Mouse (Mus musculus): Measurements from ENCODE around the gene Cnih4.

Cnih4 gene

DNA sequence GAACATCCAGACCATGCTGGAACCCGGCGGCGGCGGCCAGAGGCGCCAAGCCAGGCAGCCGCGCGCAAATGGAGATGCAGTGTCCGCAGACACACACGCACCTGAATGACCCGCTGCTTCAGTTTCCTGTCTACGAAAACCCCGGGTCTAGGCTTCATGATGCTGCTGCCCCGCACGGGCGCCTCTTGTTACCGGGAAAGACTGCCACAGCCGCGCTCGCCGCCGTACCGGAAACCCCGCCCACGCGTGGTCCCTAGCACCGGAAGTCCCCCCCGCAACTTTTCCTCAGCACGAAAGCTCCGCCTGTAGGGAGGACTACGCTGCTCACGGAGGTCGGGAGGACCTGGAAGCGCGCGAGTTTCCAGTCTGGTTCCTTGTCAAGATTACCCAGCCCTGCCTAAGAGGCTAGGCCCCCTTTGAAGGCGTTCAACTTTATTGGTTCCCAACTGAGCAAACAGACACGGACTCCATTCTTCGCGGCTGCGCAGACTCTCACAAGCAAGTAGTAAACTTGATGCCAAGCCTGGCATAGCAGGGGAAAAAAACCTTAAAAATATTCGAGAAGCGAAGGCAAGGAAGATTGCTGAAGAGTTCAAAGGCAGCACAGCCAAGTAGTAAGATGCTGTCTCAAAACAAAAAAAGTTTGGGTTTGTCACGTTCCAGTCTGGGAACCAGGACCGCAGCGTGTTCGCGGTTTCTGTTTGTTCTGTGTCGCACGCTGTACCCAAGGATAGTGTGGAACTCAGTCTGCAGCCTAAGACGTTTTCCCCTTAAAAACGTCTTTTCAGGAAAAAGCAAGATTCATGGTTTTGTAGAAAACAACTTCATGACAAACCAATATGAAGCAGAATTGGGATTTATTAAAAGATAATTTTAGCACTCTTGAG is at the start of gene Cnih4, which contains the start of gene Nvl:
Gene Cnih4 (plus strand): TSS at position 744 of the 887 bp plus-strand sequence.
Gene Nvl (minus strand): TSS at position 255 of the 887 bp plus-strand sequence.
- peak; percentile 98 for DNase-seq (ENCODE audit: low read depth, low spot score)

DNA sequence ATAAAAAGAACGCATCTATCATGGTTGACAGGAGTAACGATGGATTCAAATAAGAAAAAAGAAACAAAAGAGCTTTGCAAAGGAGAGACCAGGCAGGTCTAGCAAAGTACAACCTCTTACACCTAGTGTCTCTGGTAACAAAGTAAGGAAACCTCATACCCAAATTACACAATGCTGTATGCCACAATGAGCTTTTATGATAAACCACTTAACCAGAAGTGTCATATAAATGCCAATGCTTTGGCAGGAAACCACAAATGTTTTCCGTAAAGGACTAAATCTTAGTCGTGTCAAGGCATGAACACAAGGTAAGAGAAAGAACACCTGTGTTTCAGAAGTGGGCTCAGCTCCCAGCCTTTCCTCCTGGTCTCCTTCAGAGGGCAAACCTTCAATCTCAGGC is 27.4 kb upstream of the Cnih4 start:
- no peak for DNase-seq (ENCODE audit: low read depth, low spot score)

DNA sequence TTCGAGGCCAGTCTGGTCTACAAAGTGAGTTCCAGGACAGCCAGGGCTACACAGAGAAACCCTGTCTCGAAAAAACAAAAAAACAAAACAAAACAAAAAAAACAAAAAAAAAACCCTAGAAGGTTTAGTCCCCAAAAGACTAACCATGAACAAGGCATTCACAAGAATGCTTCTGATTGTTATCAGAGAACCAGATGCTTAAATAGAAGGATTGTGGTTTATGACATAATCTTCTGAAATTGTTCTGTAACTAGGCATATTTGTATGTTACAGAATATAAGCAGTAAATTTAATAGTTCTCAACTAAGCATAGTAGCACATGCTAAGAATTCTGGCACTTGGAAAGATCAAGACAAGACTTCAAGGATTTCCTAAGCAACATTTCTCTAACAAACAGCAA is 20.3 kb upstream of the Cnih4 start:
- DNase-seq (ENCODE audit: low read depth, low spot score), result no peak

DNA sequence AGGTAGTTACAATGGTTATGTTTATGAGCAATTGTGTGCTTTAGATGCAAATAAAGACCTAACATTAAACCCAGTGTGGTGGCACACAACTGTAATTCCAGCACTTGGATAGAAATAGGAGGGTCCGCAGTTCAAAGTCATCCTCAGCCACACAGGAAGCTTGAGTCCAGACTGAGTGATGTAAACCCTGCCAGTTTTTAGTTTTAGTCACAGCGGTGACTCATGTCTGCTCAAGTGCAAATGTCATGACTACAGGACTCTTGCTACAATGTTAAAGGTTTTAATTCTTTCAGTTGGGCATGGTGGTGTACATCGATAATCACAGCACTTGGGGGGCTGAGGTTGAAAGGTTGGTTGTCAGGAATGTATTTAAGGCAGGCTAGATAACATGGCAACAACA is 18.6 kb upstream of the Cnih4 start:
- DNase-seq (ENCODE audit: low read depth, low spot score), result no peak

DNA sequence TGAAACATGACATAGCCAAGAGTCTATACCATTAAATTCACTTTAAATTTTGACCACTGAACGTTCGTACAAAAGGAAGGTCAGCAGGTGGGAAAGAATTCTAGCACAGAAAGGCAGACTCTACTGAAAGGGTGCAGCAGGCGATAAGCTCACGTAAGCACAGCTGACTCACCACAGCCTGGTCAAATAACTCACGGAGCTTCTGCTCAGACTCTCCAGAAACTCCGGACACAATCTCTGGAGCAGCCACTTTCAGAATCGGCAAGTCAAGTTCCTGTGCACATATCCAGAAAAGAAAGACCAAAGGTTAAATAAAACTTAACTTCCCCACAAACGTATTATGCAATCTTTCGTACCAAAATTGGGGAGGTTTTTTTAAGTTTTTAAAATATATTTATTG is 17.7 kb upstream of the Cnih4 start:
- no peak for DNase-seq (ENCODE audit: low read depth, low spot score)

DNA sequence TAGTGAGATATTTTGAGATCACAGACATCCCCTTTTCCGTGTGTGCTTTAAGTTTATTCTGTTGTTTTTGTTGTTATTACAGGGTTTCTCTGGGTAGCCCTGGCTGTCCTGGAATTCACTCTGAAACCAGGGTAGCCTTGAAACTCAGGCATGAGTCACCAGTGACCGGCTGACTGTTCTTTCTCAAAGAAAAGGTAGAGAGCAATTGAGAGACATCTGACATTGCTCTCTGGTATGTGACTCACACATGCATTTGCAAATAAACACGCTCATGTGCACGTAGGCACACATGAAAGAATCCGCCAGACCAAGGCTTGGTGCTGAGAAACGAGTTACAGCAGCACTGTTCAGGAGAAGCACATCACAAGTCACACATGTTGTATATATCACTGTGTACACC is 12.6 kb upstream of the Cnih4 start:
- no peak for DNase-seq (ENCODE audit: low read depth, low spot score)

DNA sequence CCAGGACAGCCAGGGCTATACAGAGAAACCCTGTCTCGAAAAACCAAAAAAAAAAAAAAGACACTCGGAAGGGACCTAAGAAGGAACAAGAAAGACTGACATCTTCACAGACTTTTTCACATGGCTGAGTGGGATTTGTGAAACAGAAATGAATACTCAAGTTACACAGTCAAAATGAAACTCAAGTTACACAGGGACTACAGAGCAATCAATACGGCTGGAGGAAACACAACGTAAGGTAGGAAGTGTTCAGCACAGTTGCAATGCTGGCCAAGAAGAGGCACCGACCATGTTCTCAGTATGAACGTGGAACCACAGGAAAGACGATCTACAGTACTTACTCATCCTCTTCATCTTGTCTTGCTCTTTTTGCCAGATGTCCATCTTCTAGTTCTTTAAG is 5.8 kb upstream of the Cnih4 start:
- DNase-seq (ENCODE audit: low read depth, low spot score), result no peak

DNA sequence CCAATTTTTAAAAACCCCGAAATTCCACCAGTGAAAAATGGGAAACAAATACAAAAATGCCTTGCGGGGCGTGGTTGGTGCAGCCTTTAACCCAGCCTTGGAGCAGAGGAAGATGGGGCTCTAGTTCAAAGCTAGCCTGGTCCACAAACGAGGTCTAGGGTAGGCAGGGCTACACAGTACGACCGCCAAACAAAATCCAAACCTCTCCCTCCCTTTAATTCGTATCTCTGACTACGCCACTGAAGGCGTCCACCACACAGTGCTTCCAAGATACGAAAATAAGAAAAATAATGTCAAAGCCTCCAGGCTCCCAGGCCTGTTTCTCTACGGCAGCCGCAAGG is 914 bp upstream of the Cnih4 start:
- no peak for DNase-seq (ENCODE audit: low read depth, low spot score)

DNA sequence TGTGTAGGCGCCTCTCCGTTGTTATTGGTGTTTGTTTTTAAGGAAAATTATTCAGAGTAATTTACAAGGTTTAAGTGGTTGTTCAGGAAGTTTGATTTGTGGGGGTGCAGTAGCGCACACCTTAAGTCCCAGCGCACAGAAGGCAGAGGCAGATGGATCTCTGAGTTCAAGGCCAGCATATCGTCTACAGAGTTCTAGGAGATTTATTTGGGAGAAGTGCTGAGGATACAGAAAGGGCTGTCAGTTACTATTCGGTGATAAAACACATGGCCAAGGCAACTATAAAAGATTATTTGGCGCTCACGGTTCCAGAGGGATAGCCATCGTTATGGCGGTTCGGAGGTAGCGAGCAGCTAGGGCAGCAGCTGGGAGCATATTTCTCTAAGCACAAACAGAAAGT is 473 bp downstream of the Cnih4 start:
- DNase-seq (ENCODE audit: low read depth, low spot score), result no peak

DNA sequence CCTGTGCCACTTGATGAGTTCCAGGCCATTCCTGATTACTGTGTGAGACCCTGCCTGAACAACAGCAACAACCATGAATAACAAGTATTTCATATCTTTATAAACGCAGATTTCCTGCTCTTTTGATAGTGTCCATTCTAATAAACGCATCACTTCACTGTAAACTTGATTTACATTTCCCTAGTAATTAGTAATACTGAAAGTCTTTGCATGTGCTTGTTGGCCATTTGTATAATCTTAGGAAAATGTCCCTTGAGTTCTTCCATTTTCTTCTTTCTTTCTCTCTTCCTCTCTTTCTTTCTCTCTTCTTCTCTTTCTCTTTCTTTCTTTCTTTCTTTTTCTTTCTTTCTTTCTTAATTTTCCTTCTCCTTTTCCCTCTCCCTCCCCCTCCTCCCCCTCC is 1.7 kb downstream of the Cnih4 start:
- no peak for DNase-seq (ENCODE audit: low read depth, low spot score)

DNA sequence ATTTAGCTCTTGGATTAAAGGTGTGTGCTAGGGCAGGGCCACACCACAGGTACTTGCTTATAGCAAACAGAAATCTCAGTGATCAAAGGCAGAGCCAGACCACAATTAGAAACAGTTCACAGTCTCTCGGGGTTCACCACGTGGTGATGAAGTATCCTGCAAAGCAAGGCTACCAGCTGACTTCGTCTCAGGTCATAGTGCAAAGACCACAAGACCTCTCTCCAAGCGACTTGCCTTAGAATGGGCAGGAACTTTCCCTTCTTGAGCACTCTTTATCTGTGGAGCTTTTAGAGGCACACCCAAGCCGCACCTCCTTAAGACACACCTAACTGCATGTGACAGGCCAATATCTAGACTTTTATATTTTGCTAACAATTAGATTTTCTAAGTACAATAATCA is 4.0 kb downstream of the Cnih4 start:
- DNase-seq (ENCODE audit: low read depth, low spot score), result no peak

DNA sequence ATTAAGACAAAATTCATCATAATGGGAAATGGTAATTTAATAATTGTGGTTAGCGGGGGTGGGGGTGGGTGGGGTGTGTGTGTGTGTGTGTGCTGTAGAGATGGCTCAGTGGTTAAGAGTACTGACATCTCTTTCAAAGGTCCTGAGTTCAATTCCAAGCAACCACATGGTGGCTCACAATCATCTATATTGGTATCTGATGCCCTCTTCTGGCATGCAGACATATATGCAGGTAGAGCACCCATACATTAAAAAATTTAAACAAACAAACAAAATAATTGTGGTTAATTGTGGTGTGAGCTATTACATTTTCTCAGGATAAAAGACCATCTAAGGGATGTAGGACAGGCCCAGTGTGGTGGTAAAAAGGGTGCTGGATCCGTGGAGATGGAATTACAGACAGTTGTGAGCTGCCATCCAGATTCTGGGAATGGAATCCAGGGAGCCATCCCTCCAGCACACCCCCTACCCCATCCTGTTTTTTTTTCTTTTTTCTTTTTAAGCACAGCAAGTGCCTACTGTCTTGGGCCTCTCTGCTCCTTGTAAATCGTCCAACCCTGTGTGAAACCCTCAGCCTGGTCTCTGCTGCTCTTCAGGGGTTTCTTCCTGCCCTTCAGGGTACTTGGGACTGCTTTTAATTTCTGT is 5.0 kb downstream of the Cnih4 start:
- DNase-seq (ENCODE audit: low read depth, low spot score), result no peak

DNA sequence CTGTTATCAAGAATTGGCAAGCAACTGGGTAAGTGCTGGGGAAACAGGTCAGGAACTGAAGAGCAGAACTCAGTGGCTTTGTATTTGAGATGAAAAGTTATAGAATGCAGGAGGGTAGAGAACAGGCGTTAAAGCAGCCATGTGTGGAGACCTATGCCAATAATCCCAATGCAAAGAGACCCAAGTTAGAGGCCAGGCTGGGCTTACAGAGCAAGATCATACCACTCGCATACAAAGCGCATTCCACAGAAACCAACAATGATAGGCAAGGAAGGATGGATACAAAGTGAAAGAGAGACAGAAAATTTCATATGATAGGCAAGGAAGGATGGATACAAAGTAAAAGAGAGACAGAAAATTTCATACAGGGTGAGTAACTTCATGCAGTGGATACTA is 5.9 kb downstream of the Cnih4 start:
- DNase-seq (ENCODE audit: low read depth, low spot score), result no peak

DNA sequence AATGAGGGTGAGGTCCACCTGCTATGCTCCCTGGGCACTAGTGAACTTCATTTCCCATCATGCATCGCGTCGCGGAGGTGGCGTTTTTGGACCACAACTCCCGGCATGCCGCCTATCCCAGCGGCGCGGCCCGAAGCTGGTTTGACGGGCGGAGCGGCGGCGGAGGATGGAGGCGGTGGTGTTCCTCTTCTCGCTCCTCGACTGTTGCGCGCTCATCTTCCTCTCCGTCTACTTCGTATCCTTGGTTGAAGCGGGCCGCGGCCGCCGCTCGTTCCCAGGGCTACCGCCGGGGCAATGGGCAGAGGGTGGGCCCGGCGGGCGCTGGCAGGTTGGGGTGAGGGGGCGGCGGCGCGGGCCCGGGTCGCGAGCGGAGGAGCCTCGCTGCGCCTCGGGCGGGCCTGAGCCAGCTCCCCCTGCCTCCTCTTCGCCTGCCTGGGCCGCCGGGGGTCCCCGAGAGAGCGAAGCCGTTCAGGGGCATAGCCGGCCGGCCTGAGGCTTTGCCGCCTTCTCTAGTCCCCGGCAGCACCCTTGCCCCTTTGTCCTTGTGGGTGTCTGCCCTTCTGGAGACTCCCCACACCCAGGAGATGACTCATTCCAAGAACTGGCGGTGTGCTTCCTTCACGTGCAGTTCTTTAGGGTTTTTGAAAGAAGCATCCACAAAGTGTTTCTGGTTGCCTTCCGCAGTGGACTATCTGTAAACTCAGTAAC is 6.5 kb downstream of the Cnih4 start:
- DNase-seq (ENCODE audit: low read depth, low spot score), result peak; percentile 83

DNA sequence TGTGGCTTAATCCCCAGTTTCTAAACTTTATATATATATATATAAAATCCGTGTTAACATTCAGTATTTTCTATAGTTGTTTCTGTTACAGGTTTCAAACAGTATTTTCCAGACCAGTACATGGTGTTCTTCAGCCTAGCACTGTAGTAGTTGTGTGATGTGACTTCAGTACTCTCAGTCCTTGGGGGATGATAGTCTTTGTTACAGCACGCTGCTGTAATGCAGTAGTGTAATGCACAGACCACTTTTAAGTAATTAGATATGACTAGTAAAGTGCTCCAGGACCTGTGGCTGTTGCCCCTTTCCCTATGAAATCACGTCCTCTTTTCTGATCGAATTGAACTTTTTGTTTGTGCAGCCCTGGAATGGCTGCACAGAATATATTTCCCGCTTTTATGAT is 7.0 kb downstream of the Cnih4 start:
- DNase-seq (ENCODE audit: low read depth, low spot score), result no peak

DNA sequence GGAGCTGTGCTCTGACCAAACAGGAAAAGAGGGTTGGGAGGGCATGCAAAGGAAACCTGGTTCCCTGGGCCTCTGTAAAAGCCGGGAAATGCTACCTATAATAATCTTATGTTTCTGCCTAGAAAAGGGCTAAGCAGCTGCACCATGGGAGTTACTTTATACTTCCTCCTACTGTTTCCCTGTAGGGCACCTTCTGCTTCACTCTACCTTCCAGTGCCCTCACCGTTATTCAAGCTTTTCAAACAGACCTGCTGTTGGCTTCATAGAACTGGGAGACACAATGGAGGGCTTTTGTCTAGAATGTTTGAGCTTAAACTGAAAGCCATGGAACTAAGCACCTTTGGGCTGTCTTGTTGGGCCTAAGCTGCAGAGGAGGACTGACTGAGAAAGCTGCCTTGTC is 23.3 kb downstream of the Cnih4 start:
- DNase-seq (ENCODE audit: low read depth, low spot score), result no peak

DNA sequence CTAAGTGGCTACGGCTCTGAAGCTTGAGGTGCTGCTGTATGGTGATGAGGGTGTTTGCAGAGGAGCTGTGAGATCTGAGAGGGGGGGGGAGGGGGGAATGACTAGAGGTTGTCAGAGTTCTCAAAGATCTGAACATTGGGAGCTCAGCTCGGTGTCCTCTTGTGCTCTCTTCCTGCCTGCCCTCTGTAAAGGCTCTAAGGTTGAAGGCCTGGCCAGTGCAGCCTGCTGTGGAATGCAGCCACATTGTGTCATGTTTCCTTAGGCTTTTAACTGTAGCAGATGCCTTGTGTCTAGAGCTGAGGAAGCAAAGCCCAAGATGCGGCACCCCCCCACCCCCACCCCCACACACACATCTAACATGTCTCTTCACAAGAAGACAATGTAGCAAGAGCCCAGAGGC is 23.9 kb downstream of the Cnih4 start:
- DNase-seq (ENCODE audit: low read depth, low spot score), result no peak

DNA sequence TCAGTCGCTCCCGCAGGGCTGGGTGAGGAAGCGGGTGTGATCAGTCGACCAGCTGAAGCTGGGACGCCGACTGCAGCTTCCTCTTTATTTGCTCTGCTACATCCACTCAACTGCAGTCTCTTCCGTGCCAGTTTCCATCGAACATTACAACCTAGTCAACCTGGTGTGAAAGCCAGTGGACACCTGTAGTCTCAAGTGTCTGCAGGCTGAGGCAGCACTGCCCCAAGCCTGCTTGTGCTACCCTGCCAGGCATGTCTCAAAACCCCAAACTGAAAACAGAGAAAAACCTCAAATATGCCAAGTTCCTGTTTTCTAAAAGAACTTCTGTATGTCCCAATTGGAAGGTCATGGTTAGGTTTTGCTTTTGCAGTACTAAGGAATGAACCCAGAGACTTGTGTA is 25.7 kb downstream of the Cnih4 start:
- no peak for DNase-seq (ENCODE audit: low read depth, low spot score)

DNA sequence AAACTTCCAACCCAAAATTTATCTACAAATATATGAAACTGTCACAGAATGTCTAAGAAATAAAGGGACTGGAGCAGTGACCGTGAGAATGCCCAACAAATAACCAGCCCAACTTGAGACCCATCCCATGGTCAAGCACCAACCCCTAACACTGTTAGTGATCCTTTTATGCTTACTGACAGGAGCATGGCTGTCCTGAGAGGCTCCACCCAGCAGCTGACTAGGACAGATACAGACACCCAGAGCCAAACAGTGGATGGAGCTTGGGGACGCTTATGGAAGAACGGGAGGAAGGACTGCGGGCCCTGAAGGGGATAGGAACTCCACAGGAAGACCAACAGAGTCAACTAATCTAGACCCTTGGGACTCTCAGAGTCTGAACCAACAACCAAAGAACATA is 44.4 kb downstream of the Cnih4 start:
- DNase-seq (ENCODE audit: low read depth, low spot score), result no peak

DNA sequence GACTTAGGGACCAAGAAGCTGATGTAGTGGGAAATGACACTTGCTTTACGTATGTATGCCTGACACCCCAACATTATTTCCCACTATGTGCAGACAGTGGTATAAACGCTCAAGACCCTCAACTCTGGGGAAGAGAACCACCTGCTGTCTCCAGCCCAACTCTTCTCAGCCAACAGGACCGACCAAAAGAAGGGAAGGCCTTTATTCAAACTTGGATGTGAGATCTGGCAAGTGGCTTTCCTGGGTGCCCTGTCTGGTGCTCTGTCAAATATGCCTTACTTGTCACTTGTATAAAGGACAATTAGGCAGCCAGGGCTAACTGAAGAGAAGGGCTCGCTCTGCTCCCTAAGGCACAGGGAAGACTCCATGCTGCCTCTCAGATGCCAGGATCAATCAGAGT is 55.0 kb downstream of the Cnih4 start:
- DNase-seq (ENCODE audit: low read depth, low spot score), result no peak

DNA sequence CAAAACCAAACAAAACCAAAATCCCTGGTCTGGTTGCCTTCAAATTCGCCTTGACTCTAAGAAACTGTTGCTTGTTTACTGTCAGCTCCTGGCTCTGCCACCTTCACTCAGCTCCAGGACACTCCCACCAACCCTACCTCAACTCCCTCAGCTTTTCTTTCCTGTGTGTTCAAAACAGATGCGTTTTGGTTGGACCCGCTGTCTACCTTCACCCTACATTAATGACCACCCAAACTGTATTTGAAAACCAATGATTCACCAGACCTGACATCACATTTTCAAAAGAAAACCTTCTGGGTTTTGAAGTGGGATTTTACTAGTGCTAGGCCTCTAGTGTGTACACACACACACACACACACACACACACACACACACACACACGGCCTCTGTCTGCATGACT is 65.7 kb downstream of the Cnih4 start:
- no peak for DNase-seq (ENCODE audit: low read depth, low spot score)

DNA sequence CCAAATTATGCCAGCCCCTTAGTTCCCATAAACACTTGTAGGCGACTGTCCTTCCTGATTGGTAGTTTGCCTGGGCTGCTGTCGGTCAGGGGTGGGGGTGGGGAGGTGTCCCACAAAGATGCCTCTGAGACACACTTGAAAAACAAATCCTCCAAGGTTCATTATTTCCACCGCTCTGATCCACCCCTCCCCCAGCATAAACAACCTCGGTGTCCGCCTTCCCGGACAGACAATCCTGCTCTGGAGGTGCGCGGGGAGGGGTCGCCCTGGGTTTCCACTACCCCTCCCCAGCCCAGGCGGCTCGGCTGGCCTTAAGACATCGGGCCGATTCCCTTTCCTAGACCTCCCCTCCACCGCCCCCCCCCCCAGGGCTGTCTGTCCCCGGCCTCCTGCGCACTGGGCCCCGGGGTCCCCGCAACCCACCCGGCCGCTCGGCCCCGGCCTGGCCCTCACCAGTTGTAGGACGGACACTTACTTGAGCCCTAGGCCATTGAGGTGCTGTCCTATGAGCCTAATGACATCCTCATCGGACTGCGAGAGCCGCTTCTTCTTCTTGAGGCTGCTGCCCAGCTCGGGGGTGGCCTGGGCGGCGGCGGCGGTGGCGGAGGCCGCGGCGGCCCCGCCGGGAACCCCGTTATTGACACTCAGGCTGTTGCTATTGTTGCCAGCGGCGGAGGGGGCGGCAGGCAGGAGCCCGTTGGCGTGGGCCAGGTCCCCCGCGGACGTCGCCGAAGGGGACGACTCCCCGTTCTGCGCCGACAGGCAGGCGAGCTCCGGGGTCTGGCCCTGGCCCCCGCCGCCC is 66.3 kb downstream of the Cnih4 start:
- no peak for DNase-seq (ENCODE audit: low read depth, low spot score)
